Mouse (Mus musculus) heart, adult 2 months (tissue): ENCODE measurements around the gene Sypl.

Experiments
- CTCF ChIP-seq: fragments of 200-600 bp; IDR thresholded peaks from 2 replicates; pipeline ENCODE4 v1.8.1; 2022; ENCODE audit warnings: antibody characterized with exemption, mild to moderate bottlenecking, moderate library complexity
- EP300 ChIP-seq: fragments of 200-500 bp; IDR thresholded peaks from 2 replicates; pipeline ENCODE4 v1.6.1; 2011; ENCODE audit warnings: low read depth, low read length, control low read depth; ENCODE audit not compliant: insufficient read depth
- POLR2A ChIP-seq: fragments of 200-500 bp; IDR thresholded peaks from 2 replicates; pipeline ENCODE4 v1.6.1; 2011; ENCODE audit warnings: mild to moderate bottlenecking, low read depth, low read length, control low read depth; ENCODE audit not compliant: insufficient read depth

- TF ChIP-seq POLR2A = no peak
- TF ChIP-seq CTCF = no peak
- TF ChIP-seq EP300 = no peak
Measured at GRCm38 (mm10) chr12:33014050-33014796, 60.5 kb downstream of the Sypl start.
